Mouse (Mus musculus) kidney, adult 8-10 months (tissue): ENCODE data around the gene Prss35.

Source experiments
- DNase-seq, 2 experiments: peaks; one replicate each; pipeline ENCODE4 v3.0.0; 2022

Gene Prss35

GRCm38 (mm10) chr9:86742959-86743911, at the start of gene Prss35:
Gene Prss35 (plus strand): TSS chr9:86743649.
- no peak for DNase-seq

GRCm38 (mm10) chr9:86693935-86694334, 49.5 kb upstream of the Prss35 start:
- DNase-seq = no peak

GRCm38 (mm10) chr9:86694644-86695043, 48.8 kb upstream of the Prss35 start:
- DNase-seq = no peak

GRCm38 (mm10) chr9:86695199-86695817, 48.1 kb upstream of the Prss35 start:
- peak; percentile 7 to 17 for DNase-seq

GRCm38 (mm10) chr9:86695818-86696261, 47.6 kb upstream of the Prss35 start, which contains the start of gene Me1:
Gene Me1 (minus strand): TSS chr9:86695953.
- peak; percentile 54 to 63 for DNase-seq

GRCm38 (mm10) chr9:86701264-86701663, 42.2 kb upstream of the Prss35 start:
- DNase-seq = peak in 1 of 2 experiments; percentile 17

- DNase-seq = peak in 1 of 2 experiments; percentile 12
Measured at GRCm38 (mm10) chr9:86701844-86702243, 41.6 kb upstream of the Prss35 start.

GRCm38 (mm10) chr9:86707431-86707830, 36.0 kb upstream of the Prss35 start:
- DNase-seq = no peak

- DNase-seq = no peak
Measured at GRCm38 (mm10) chr9:86708921-86709320, 34.5 kb upstream of the Prss35 start.

- DNase-seq = no peak
Measured at GRCm38 (mm10) chr9:86710091-86710634, 33.3 kb upstream of the Prss35 start.

- DNase-seq = no peak
Measured at GRCm38 (mm10) chr9:86712648-86713047, 30.8 kb upstream of the Prss35 start.

GRCm38 (mm10) chr9:86714089-86714488, 29.4 kb upstream of the Prss35 start:
- DNase-seq = no peak

- no peak for DNase-seq
Measured at GRCm38 (mm10) chr9:86716540-86716939, 26.9 kb upstream of the Prss35 start.

GRCm38 (mm10) chr9:86717119-86717518, 26.3 kb upstream of the Prss35 start:
- no peak for DNase-seq

- no peak for DNase-seq
Measured at GRCm38 (mm10) chr9:86720227-86720626, 23.2 kb upstream of the Prss35 start.

- no peak for DNase-seq
Measured at GRCm38 (mm10) chr9:86720794-86721193, 22.7 kb upstream of the Prss35 start.

- no peak for DNase-seq
Measured at GRCm38 (mm10) chr9:86725066-86725465, 18.4 kb upstream of the Prss35 start.

GRCm38 (mm10) chr9:86725604-86726380, 17.7 kb upstream of the Prss35 start:
- no peak for DNase-seq

GRCm38 (mm10) chr9:86726381-86726720, 17.1 kb upstream of the Prss35 start:
- DNase-seq = no peak

GRCm38 (mm10) chr9:86728214-86728814, 15.1 kb upstream of the Prss35 start:
- DNase-seq = no peak

- no peak for DNase-seq
Measured at GRCm38 (mm10) chr9:86729084-86729483, 14.4 kb upstream of the Prss35 start.

GRCm38 (mm10) chr9:86729811-86730210, 13.6 kb upstream of the Prss35 start:
- no peak for DNase-seq
